Mouse (Mus musculus) small intestine, adult 2 months (tissue): ENCODE data around the gene Gadd45g.

Experiments
- CTCF ChIP-seq: fragments of 200-500 bp; IDR thresholded peaks from 2 replicates; pipeline ENCODE4 v1.5.1; 2012; ENCODE audit warnings: low read depth, mild to moderate bottlenecking, control low read depth, inconsistent platforms, low read length, moderate library complexity, mixed read lengths; ENCODE audit not compliant: insufficient replicate concordance, insufficient read length; ENCODE audit errors: extremely low read depth
- POLR2A ChIP-seq: fragments of 200-500 bp; IDR thresholded peaks from 2 replicates; pipeline ENCODE4 v1.6.1; 2012; ENCODE audit warnings: low read depth, mild to moderate bottlenecking, control low read depth, inconsistent platforms, low read length, moderate library complexity

DNA sequence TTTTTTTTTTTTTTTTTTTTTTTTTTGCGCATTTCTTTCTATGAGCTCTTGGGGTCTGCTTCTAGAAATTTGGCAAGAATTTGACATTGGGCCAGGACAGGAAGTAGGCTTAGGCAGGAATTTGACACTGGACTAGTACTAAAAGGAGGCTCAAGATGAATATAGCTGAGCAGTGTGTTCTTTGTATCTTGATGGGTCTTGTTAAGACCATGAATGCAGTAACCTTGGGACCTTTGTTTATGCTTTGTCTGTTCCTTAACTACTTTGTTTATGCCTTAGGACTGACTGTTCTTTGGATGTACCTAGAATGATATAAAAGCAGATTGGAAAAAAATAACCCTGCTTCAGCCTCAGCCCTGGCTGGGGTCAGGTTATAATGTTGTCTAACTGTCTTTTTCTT lies 16.3 kb downstream of the Gadd45g start:
- TF ChIP-seq CTCF (no peak), POLR2A (no peak)
